Mouse (Mus musculus): Measurements from ENCODE around the gene Fam19a5. TPM values are rescaled to one million over a fixed set of nuclear protein-coding genes. Genes with fewer than 3 reads are reported as not detected.

The Fam19a5 gene
- polyA plus RNA-seq (2014; fragmentation: Nextera tagmentation; extraction: Ambion mirVana) = 0.39 and 0.58 TPM in 2 replicates

DNA sequence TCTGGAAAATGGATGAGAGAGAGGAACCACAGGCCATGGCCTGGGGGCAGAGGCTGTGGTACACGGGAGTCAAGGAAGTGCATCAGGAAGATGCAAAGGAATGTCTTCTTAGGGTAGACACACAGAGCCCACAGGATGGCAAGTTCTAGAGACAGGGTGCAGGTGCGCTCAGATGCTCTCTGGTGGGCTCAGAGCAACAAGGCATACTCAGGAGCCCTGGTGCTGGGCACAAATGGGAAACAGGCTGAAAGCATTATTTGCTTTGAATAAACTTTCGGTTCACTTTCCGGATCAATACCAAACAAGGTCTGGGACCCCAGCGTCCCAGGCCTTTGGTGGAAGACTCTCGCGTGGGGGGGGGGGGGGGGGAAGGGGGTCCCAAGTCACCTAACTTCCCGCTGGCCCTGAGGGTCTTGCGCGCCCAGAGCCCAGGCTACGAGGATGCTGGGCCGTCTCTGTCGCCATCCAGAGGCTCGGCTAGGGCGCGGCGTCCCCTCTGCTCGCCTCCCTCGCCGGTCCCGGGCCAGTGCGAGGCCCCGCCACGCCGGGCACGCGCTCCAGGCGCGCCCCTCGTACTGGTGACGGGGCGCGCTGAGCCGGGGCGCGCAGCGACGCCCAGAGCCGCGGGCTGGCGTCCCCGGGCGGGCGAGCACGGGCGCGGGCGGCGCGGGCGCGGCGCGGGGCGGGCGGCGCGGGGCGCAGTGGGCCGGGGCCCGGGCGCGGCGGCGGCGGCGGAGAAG is at the start of gene Fam19a5:
Fam19a5 (plus strand) TSS at position 701 of the 740 bp plus-strand sequence.
- no peak for ATAC-seq (replicated peaks; ENCODE audit: low FRiP score)
- Histone ChIP-seq H3K4me3 (ENCODE audit: low read depth, low read length) (peak within 1 kb of the TSS; percentile 40), H3K9ac (ENCODE audit: low read depth, low read length) (no peak within 1 kb of the TSS), H3K4me1 (replicated peaks; ENCODE audit: control insufficient read depth, insufficient read depth, low read length) (no peaks in the 10 kb centered on the region), H3K4me2 (peak within 1 kb of the TSS; percentile 69), H3K27ac (ENCODE audit: low read depth, low read length) (no peak within 1 kb of the TSS), H3K36me3 (ENCODE audit: control insufficient read depth, insufficient read depth, low read length) (no peaks in the 10 kb centered on the region), H3K27me3 (replicated peaks; ENCODE audit: control insufficient read depth, insufficient read depth, low read length) (peaks cover 52% of the 10 kb centered on the region), H3K9me3 (ENCODE audit: control insufficient read depth, low read length) (no peaks in the 10 kb centered on the region)
- 2% methylated on average over 31 of the region's 67 CpGs for WGBS
- no peak for DNase-seq (ENCODE audit: low spot score)

- Histone ChIP-seq H3K27me3 (replicated peaks; ENCODE audit: control insufficient read depth, insufficient read depth, low read length) (no peaks in the 10 kb centered on the region), H3K27ac (ENCODE audit: low read depth, low read length) (no peak overlapping the region), H3K36me3 (ENCODE audit: control insufficient read depth, insufficient read depth, low read length) (no peaks in the 10 kb centered on the region), H3K4me2 (no peak overlapping the region), H3K9me3 (ENCODE audit: control insufficient read depth, low read length) (no peaks in the 10 kb centered on the region), H3K4me1 (replicated peaks; ENCODE audit: control insufficient read depth, insufficient read depth, low read length) (no peaks in the 10 kb centered on the region), H3K9ac (ENCODE audit: low read depth, low read length) (no peak overlapping the region), H3K4me3 (ENCODE audit: low read depth, low read length) (no peak overlapping the region)
- no peak for DNase-seq (ENCODE audit: low spot score)
- WGBS = 71% methylated on average over 3 of the region's 3 CpGs
- ATAC-seq (replicated peaks; ENCODE audit: low FRiP score) = no peak
Observed at GRCm38 (mm10) chr15:87501737-87502136, 42.4 kb upstream of the Fam19a5 start.

GRCm38 (mm10) chr15:87507349-87507748 is 36.8 kb upstream of the Fam19a5 start:
- Histone ChIP-seq H3K4me2 (no peak overlapping the region), H3K4me1 (replicated peaks; ENCODE audit: control insufficient read depth, insufficient read depth, low read length) (no peaks in the 10 kb centered on the region), H3K4me3 (ENCODE audit: low read depth, low read length) (no peak overlapping the region), H3K9me3 (ENCODE audit: control insufficient read depth, low read length) (no peaks in the 10 kb centered on the region), H3K27me3 (replicated peaks; ENCODE audit: control insufficient read depth, insufficient read depth, low read length) (no peaks in the 10 kb centered on the region), H3K9ac (ENCODE audit: low read depth, low read length) (no peak overlapping the region), H3K36me3 (ENCODE audit: control insufficient read depth, insufficient read depth, low read length) (no peaks in the 10 kb centered on the region), H3K27ac (ENCODE audit: low read depth, low read length) (no peak overlapping the region)
- ATAC-seq (replicated peaks; ENCODE audit: low FRiP score) (no peak), DNase-seq (ENCODE audit: low spot score) (no peak)
- WGBS = 47% methylated on average over 3 of the region's 3 CpGs

GRCm38 (mm10) chr15:87510886-87511285 is 33.2 kb upstream of the Fam19a5 start:
- no peak for DNase-seq (ENCODE audit: low spot score)
- H3K4me1 ChIP-seq (replicated peaks; ENCODE audit: control insufficient read depth, insufficient read depth, low read length) = no peaks in the 10 kb centered on the region
- H3K9me3 ChIP-seq (ENCODE audit: control insufficient read depth, low read length) = no peaks in the 10 kb centered on the region
- H3K9ac ChIP-seq (ENCODE audit: low read depth, low read length) = no peak overlapping the region
- 94% methylated on average over 4 of the region's 4 CpGs for WGBS
- no peaks in the 10 kb centered on the region for H3K36me3 ChIP-seq (ENCODE audit: control insufficient read depth, insufficient read depth, low read length)
- no peak overlapping the region for H3K4me3 ChIP-seq (ENCODE audit: low read depth, low read length)
- no peak overlapping the region for H3K4me2 ChIP-seq
- ATAC-seq (replicated peaks; ENCODE audit: low FRiP score) = no peak
- H3K27me3 ChIP-seq (replicated peaks; ENCODE audit: control insufficient read depth, insufficient read depth, low read length) = no peaks in the 10 kb centered on the region
- H3K27ac ChIP-seq (ENCODE audit: low read depth, low read length) = no peak overlapping the region

GRCm38 (mm10) chr15:87518161-87518560 is 25.9 kb upstream of the Fam19a5 start:
- H3K9me3 ChIP-seq (ENCODE audit: control insufficient read depth, low read length) = peaks cover 3% of the 10 kb centered on the region; the same call in 1 of the 2 replicates
- H3K36me3 ChIP-seq (ENCODE audit: control insufficient read depth, insufficient read depth, low read length) = no peaks in the 10 kb centered on the region
- no peaks in the 10 kb centered on the region for H3K4me1 ChIP-seq (replicated peaks; ENCODE audit: control insufficient read depth, insufficient read depth, low read length)
- H3K4me3 ChIP-seq (ENCODE audit: low read depth, low read length) = no peak overlapping the region
- H3K9ac ChIP-seq (ENCODE audit: low read depth, low read length) = no peak overlapping the region
- ATAC-seq (replicated peaks; ENCODE audit: low FRiP score) (no peak), DNase-seq (ENCODE audit: low spot score) (no peak)
- no peaks in the 10 kb centered on the region for H3K27me3 ChIP-seq (replicated peaks; ENCODE audit: control insufficient read depth, insufficient read depth, low read length)
- H3K27ac ChIP-seq (ENCODE audit: low read depth, low read length) = no peak overlapping the region
- no peak overlapping the region for H3K4me2 ChIP-seq

- Histone ChIP-seq H3K4me1 (replicated peaks; ENCODE audit: control insufficient read depth, insufficient read depth, low read length) (no peaks in the 10 kb centered on the region), H3K4me2 (no peak overlapping the region), H3K9ac (ENCODE audit: low read depth, low read length) (no peak overlapping the region), H3K27me3 (replicated peaks; ENCODE audit: control insufficient read depth, insufficient read depth, low read length) (no peaks in the 10 kb centered on the region), H3K9me3 (ENCODE audit: control insufficient read depth, low read length) (no peaks in the 10 kb centered on the region), H3K36me3 (ENCODE audit: control insufficient read depth, insufficient read depth, low read length) (no peaks in the 10 kb centered on the region), H3K27ac (ENCODE audit: low read depth, low read length) (no peak overlapping the region), H3K4me3 (ENCODE audit: low read depth, low read length) (no peak overlapping the region)
- ATAC-seq (replicated peaks; ENCODE audit: low FRiP score) = no peak
- DNase-seq (ENCODE audit: low spot score) = no peak
- 84% methylated on average over 4 of the region's 4 CpGs for WGBS
Observed at GRCm38 (mm10) chr15:87529271-87529670, 14.8 kb upstream of the Fam19a5 start.

DNA sequence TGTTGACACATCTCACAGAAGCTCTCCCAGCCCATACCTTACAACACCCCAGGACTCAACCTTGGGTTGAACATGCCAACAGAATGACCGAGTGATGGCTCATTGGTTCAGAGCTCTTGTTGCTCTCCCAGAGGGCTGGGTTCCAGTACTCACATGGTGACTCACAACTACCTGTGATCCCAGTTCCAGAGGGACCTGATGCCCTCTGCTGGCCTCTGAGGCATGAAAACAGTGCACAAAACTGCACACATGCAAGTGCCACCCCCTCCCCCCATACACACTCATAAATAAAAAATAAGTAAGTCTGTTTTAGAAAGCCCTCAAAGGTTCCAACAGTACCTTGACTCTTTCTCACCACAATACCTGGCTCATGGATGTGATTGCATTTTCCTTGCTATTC is 2.4 kb upstream of the Fam19a5 start:
- ATAC-seq (replicated peaks; ENCODE audit: low FRiP score) = no peak
- no peaks in the 10 kb centered on the region for H3K4me1 ChIP-seq (replicated peaks; ENCODE audit: control insufficient read depth, insufficient read depth, low read length)
- WGBS = 67% methylated on average over 1 of the region's 1 CpGs
- DNase-seq (ENCODE audit: low spot score) = no peak
- no peak overlapping the region for H3K4me2 ChIP-seq
- H3K36me3 ChIP-seq (ENCODE audit: control insufficient read depth, insufficient read depth, low read length) = no peaks in the 10 kb centered on the region
- peaks cover 42% of the 10 kb centered on the region for H3K27me3 ChIP-seq (replicated peaks; ENCODE audit: control insufficient read depth, insufficient read depth, low read length)
- no peak overlapping the region for H3K9ac ChIP-seq (ENCODE audit: low read depth, low read length)
- H3K4me3 ChIP-seq (ENCODE audit: low read depth, low read length) = no peak overlapping the region
- H3K27ac ChIP-seq (ENCODE audit: low read depth, low read length) = no peak overlapping the region
- H3K9me3 ChIP-seq (ENCODE audit: control insufficient read depth, low read length) = no peaks in the 10 kb centered on the region

DNA sequence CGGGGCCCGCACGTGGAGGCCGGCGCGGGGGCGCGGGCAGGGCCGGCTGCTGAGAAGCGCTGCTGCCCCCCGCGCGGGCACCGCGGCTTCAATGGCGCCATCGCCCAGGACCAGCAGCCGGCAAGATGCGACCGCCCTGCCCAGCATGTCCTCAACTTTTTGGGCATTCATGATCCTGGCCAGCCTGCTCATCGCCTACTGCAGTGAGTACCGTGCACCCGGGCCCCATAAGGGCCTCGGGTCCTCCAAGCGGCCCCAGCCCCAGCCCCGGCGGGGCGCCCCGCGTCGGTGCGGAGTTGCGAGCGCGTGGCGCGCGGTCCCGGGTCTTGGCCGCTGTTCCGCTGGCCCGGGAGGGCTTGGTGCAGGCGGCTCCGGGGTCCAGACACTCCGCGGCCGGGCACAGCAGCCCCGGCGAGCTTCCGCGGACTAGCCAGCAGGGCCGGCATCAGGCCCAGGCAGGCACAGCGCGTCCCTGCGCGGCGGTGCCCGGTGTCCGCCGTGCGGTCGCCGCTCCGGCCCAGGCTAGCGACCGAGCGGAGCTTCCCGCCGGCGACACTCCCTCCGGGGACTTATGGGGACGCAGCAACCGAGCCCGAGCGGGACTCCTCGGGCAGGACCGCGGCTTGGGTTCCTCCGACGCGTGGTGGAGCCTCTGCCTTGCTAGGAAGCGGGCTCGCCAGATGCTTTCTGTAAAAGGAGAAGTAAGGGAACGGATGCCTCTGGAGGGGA is 466 bp downstream of the Fam19a5 start:
- no peaks in the 10 kb centered on the region for H3K9me3 ChIP-seq (ENCODE audit: control insufficient read depth, low read length)
- H3K9ac ChIP-seq (ENCODE audit: low read depth, low read length) = no peak overlapping the region
- DNase-seq (ENCODE audit: low spot score) (peak; percentile 49), ATAC-seq (replicated peaks; ENCODE audit: low FRiP score) (peak; percentile 49; the same call in 1 of the 2 replicates)
- H3K4me1 ChIP-seq (replicated peaks; ENCODE audit: control insufficient read depth, insufficient read depth, low read length) = no peaks in the 10 kb centered on the region
- H3K36me3 ChIP-seq (ENCODE audit: control insufficient read depth, insufficient read depth, low read length) = no peaks in the 10 kb centered on the region
- WGBS = 1% methylated on average over 84 of the region's 84 CpGs
- peak overlapping the region; percentile 69 for H3K4me2 ChIP-seq
- no peak overlapping the region for H3K27ac ChIP-seq (ENCODE audit: low read depth, low read length)
- peaks cover 59% of the 10 kb centered on the region for H3K27me3 ChIP-seq (replicated peaks; ENCODE audit: control insufficient read depth, insufficient read depth, low read length)
- peak overlapping the region; percentile 40 for H3K4me3 ChIP-seq (ENCODE audit: low read depth, low read length)

Measured in liver, embryonic 11.5 days (tissue).